Mouse (Mus musculus) myocyte (in vitro differentiated cells): ENCODE measurements around the gene Macrod2. TPM values are rescaled to one million over a fixed set of nuclear protein-coding genes. Genes with fewer than 3 reads are reported as not detected.

Experiments
- H3K27me3 ChIP-seq: one replicate; pipeline ENCODE4 v1.6.1; 2011; ENCODE audit not compliant: control insufficient read depth, insufficient read depth, insufficient read length
- H3K36me3 ChIP-seq: one replicate; pipeline ENCODE4 v1.6.1; 2011; ENCODE audit not compliant: control insufficient read depth, insufficient read depth
- H3K4me2 ChIP-seq: one replicate; pipeline ENCODE4 v1.6.1; 2011; ENCODE audit warnings: low read depth, control low read depth
- H3K4me3 ChIP-seq: one replicate; pipeline ENCODE4 v1.5.1; 2011; ENCODE audit warnings: mild to moderate bottlenecking, control low read depth, moderate library complexity
- H3K79me2 ChIP-seq: one replicate; pipeline ENCODE4 v1.6.1; 2011; ENCODE audit not compliant: control insufficient read depth, insufficient read depth
- H3ac ChIP-seq: one replicate; pipeline ENCODE4 v1.6.1; 2011; ENCODE audit not compliant: control insufficient read depth, insufficient read length
- CEBPB ChIP-seq: IDR thresholded peaks from 2 replicates; pipeline ENCODE4 v1.6.1; 2011; ENCODE audit warnings: mild to moderate bottlenecking, moderate library complexity; ENCODE audit not compliant: poor library complexity, insufficient read depth, severe bottlenecking
- E2F4 ChIP-seq: IDR thresholded peaks from one replicate; pipeline ENCODE4 v1.6.1; 2011; ENCODE audit warnings: mild to moderate bottlenecking, control low read depth, moderate library complexity; ENCODE audit not compliant: insufficient read depth
- MAX ChIP-seq: IDR thresholded peaks from one replicate; pipeline ENCODE4 v1.6.1; 2011; ENCODE audit warnings: low read depth, mild to moderate bottlenecking, control low read depth
- MYOD1 ChIP-seq, 3 experiments: IDR thresholded peaks; one replicate each; pipeline ENCODE4 v1.6.1; 2011; ENCODE audit warnings: control low read depth in 2 of 3, low read depth in 2 of 3, mild to moderate bottlenecking in 2 of 3, moderate library complexity in 1 of 3; ENCODE audit not compliant: insufficient read length in 2 of 3, control insufficient read depth in 1 of 3
- MYOG ChIP-seq, 3 experiments: IDR thresholded peaks; one replicate each; pipeline ENCODE4 v1.6.1; 2011; ENCODE audit warnings: control low read depth in 2 of 3, low read depth in 2 of 3, mild to moderate bottlenecking in 2 of 3; ENCODE audit not compliant: insufficient read length in 2 of 3, control insufficient read depth in 1 of 3, insufficient read depth in 1 of 3
- POLR2A ChIP-seq: IDR thresholded peaks from one replicate; pipeline ENCODE4 v1.6.1; 2011; ENCODE audit warnings: low read depth, mild to moderate bottlenecking, control low read depth, moderate library complexity; ENCODE audit not compliant: insufficient read length
- POLR2AphosphoS2 ChIP-seq: IDR thresholded peaks from one replicate; pipeline ENCODE4 v1.6.1; 2011; ENCODE audit warnings: low read depth, control low read depth; ENCODE audit not compliant: insufficient read length
- REST ChIP-seq: IDR thresholded peaks from one replicate; pipeline ENCODE4 v1.6.1; 2011; ENCODE audit warnings: mild to moderate bottlenecking, control low read depth, moderate library complexity; ENCODE audit not compliant: insufficient read depth, insufficient read length
- SRF ChIP-seq: IDR thresholded peaks from one replicate; pipeline ENCODE4 v1.6.1; 2011; ENCODE audit warnings: low read depth; ENCODE audit not compliant: control insufficient read depth, insufficient read length
- TCF12 ChIP-seq: IDR thresholded peaks from one replicate; pipeline ENCODE4 v1.6.1; 2011; ENCODE audit warnings: mild to moderate bottlenecking, control low read depth; ENCODE audit not compliant: poor library complexity, insufficient read depth, severe bottlenecking
- TCF3 ChIP-seq: IDR thresholded peaks from one replicate; pipeline ENCODE4 v1.6.1; 2011; ENCODE audit warnings: low read depth, control low read depth; ENCODE audit not compliant: insufficient read length
- USF1 ChIP-seq: IDR thresholded peaks from one replicate; pipeline ENCODE4 v1.6.1; 2011; ENCODE audit warnings: low read depth, mild to moderate bottlenecking, control low read depth, moderate library complexity
- polyA plus RNA-seq: library from polyadenylated mRNA; unstranded; fragments of >200 nt; fragmentation: generic; extraction: Trizol; gene quantifications from one replicate; pipeline ENCODE4 v1.2.1, GENCODE M21; 2012; ENCODE audit warnings: missing spikeins

The Macrod2 gene
- polyA plus RNA-seq, 1 experiment, result 0.96 TPM

GRCm38 (mm10) chr2:140772825-140773224 lies 377.7 kb downstream of the Macrod2 start:
- H3ac ChIP-seq, result no peak overlapping the region
- H3K27me3 ChIP-seq, result no peaks in the 10 kb centered on the region
- no peaks in the 10 kb centered on the region for H3K36me3 ChIP-seq
- no peak overlapping the region for H3K4me2 ChIP-seq
- no peak overlapping the region for H3K4me3 ChIP-seq
- no peaks in the 10 kb centered on the region for H3K79me2 ChIP-seq
- TF ChIP-seq MAX (no peak), E2F4 (no peak), MYOG (IDR thresholded peaks at IDR 0.05; ENCODE audit: control insufficient read depth in 1 of 3, insufficient read depth in 1 of 3, insufficient read length in 2 of 3, low read depth in 2 of 3) (no peak), MYOD1 (IDR thresholded peaks at IDR 0.05; ENCODE audit: control insufficient read depth in 1 of 3, insufficient read length in 2 of 3, low read depth in 2 of 3) (no peak), POLR2A (no peak), TCF3 (no peak), POLR2AphosphoS2 (no peak), USF1 (no peak), REST (no peak), CEBPB (no peak), TCF12 (no peak), SRF (no peak)

DNA sequence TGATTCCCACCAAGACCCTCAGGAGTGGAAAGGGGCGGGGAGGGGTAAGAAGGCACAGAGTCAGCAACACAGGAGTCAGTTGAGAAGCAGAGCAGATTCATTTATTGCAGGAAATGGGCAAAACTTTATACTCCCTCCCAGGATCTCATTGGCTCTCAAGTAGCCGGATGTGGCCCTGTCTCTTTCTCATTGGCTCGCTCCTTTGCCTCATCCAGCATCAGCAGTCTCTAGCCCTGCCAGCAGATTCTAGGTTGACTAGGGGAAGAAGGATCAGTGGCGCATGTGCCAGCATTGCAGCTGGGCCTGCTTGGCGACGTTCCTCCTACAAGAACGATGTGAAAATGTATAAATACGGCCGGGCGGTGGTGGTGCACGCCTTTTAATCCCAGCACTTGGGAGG lies 378.3 kb downstream of the Macrod2 start:
- no peak overlapping the region for H3K4me3 ChIP-seq
- TF ChIP-seq POLR2AphosphoS2, result no peak
- TF ChIP-seq TCF12, result no peak
- no peak for TF ChIP-seq CEBPB
- TF ChIP-seq TCF3, result no peak
- no peak overlapping the region for H3K4me2 ChIP-seq
- no peaks in the 10 kb centered on the region for H3K27me3 ChIP-seq
- H3K36me3 ChIP-seq, result no peaks in the 10 kb centered on the region
- H3K79me2 ChIP-seq, result no peaks in the 10 kb centered on the region
- no peak overlapping the region for H3ac ChIP-seq

DNA sequence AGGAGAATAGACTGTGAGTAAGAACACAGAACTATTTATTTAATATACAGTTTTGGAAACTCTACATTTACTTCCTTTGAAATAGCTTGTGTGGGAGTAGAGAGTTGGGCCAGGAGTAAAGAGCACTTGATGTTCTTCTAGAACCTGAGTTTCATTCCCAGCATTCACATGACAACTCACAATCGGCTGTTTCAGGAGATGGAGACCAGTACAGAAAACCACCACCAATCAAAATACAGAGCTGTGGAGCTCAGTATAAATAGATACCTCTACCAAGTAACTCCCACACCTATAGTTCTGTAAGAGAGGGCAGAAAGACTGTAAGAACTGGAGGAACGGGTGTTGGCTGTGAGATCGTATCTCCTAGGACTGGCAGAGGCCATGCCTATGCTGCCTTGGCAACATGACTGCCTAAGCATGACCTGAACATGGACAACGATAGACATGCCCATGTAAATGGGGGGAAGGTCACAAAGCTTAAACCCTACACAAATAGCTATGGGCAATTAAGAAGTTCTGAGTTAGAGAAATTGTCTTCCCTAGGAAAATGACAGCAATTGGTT lies 379.8 kb downstream of the Macrod2 start:
- H3K4me3 ChIP-seq, result no peak overlapping the region
- TF ChIP-seq SRF (no peak), POLR2A (no peak), TCF3 (no peak), REST (no peak), MYOG (IDR thresholded peaks at IDR 0.05; ENCODE audit: control insufficient read depth in 1 of 3, insufficient read depth in 1 of 3, insufficient read length in 2 of 3, low read depth in 2 of 3) (no peak), CEBPB (no peak), TCF12 (no peak), POLR2AphosphoS2 (no peak), MAX (no peak), MYOD1 (IDR thresholded peaks at IDR 0.05; ENCODE audit: control insufficient read depth in 1 of 3, insufficient read length in 2 of 3, low read depth in 2 of 3) (no peak), USF1 (no peak), E2F4 (no peak)
- H3K4me2 ChIP-seq, result no peak overlapping the region
- H3K79me2 ChIP-seq, result no peaks in the 10 kb centered on the region
- no peaks in the 10 kb centered on the region for H3K27me3 ChIP-seq
- no peak overlapping the region for H3ac ChIP-seq
- no peaks in the 10 kb centered on the region for H3K36me3 ChIP-seq

GRCm38 (mm10) chr2:140775448-140776101 lies 380.5 kb downstream of the Macrod2 start:
- Histone ChIP-seq H3K4me3 (no peak overlapping the region), H3ac (no peak overlapping the region), H3K79me2 (no peaks in the 10 kb centered on the region), H3K27me3 (no peaks in the 10 kb centered on the region), H3K4me2 (no peak overlapping the region), H3K36me3 (no peaks in the 10 kb centered on the region)
- TF ChIP-seq SRF, result no peak
- no peak for TF ChIP-seq USF1
- TF ChIP-seq TCF3, result no peak
- no peak for TF ChIP-seq TCF12
- no peak for TF ChIP-seq E2F4
- TF ChIP-seq MYOG (IDR thresholded peaks at IDR 0.05; ENCODE audit: control insufficient read depth in 1 of 3, insufficient read depth in 1 of 3, insufficient read length in 2 of 3, low read depth in 2 of 3), result no peak
- no peak for TF ChIP-seq REST
- no peak for TF ChIP-seq MYOD1 (IDR thresholded peaks at IDR 0.05; ENCODE audit: control insufficient read depth in 1 of 3, insufficient read length in 2 of 3, low read depth in 2 of 3)
- no peak for TF ChIP-seq POLR2AphosphoS2
- no peak for TF ChIP-seq POLR2A
- no peak for TF ChIP-seq MAX
- TF ChIP-seq CEBPB, result no peak
